16 mouse cellular contexts compared by ENCODE assay signal in genomic region chr11:49918521-49919180, GRCm38 (mm10). TPM values are rescaled to one million over a fixed set of nuclear protein-coding genes. Genes with fewer than 3 reads are reported as not detected.
DNase-seq lines count a peak whose midpoint lies in the region; ATAC-seq lines count a peak whose summit lies in the region.
"Had no signal": no experiment of that assay in that cellular context is flagged by ENCODE, and none has a peak within 500 bp of the region (broad histone marks: within the 10 kb centered on the region; RNA-seq: fewer than 3 reads in every experiment).

No protein-coding gene starts in this region.

- WGBS in embryonic facial prominence, embryonic 14.5 days = 40% methylated on average over 15 of the region's 15 CpGs
- WGBS in embryonic facial prominence, embryonic 10.5 days = 79% methylated on average over 15 of the region's 15 CpGs
- WGBS in limb, embryonic 13.5 days = 34% methylated on average over 15 of the region's 15 CpGs
- WGBS in limb, embryonic 10.5 days = 58% methylated on average over 15 of the region's 15 CpGs
- WGBS in neural tube, embryonic 14.5 days = 35% methylated on average over 15 of the region's 15 CpGs

- no peak overlapping the region for H3K27ac ChIP-seq in embryonic facial prominence, embryonic 14.5 days (replicated peaks; ENCODE audit: low read depth, low read length)
- H3K27ac ChIP-seq in embryonic facial prominence, embryonic 10.5 days (replicated peaks) = no peak overlapping the region
- no peak overlapping the region for H3K27ac ChIP-seq in limb, embryonic 13.5 days
- no peak overlapping the region for H3K27ac ChIP-seq in limb, embryonic 10.5 days
- no peak overlapping the region for H3K27ac ChIP-seq in neural tube, embryonic 14.5 days (ENCODE audit: low read depth, low read length)
- H3K27ac ChIP-seq: liver, embryonic 13.5 days had no signal

- no peaks in the 10 kb centered on the region for H3K4me1 ChIP-seq in embryonic facial prominence, embryonic 14.5 days (ENCODE audit: control insufficient read depth, insufficient read depth, low read length)
- no peaks in the 10 kb centered on the region for H3K4me1 ChIP-seq in embryonic facial prominence, embryonic 10.5 days
- peaks cover 7% of the 10 kb centered on the region; the same call in 1 of the 2 replicates for H3K4me1 ChIP-seq in limb, embryonic 13.5 days
- H3K4me1 ChIP-seq in limb, embryonic 10.5 days = peaks cover 10% of the 10 kb centered on the region
- H3K4me1 ChIP-seq in neural tube, embryonic 14.5 days (ENCODE audit: control insufficient read depth, insufficient read depth, low read length) = 0 out of 2 replicates have a peak, but pooled peaks cover 3% of the 10 kb centered on the region
- H3K4me1 ChIP-seq: liver, embryonic 13.5 days had no signal

- no peak overlapping the region for H3K4me3 ChIP-seq in embryonic facial prominence, embryonic 14.5 days (ENCODE audit: low read depth, low read length)
- no peak overlapping the region for H3K4me3 ChIP-seq in embryonic facial prominence, embryonic 10.5 days
- no peak overlapping the region for H3K4me3 ChIP-seq in limb, embryonic 13.5 days
- H3K4me3 ChIP-seq in limb, embryonic 10.5 days = no peak overlapping the region
- H3K4me3 ChIP-seq in neural tube, embryonic 14.5 days (ENCODE audit: low read depth, low read length) = no peak overlapping the region
- H3K4me3 ChIP-seq: heart, embryonic 12.5 days; liver, embryonic 13.5 days had no signal

- intact Hi-C loops in left cerebral cortex, postnatal 25 days (cut with DNase I) = no loop called here

- H3K36me3 ChIP-seq in embryonic facial prominence, embryonic 14.5 days (ENCODE audit: control insufficient read depth, insufficient read depth, low read length) = no peaks in the 10 kb centered on the region
- H3K36me3 ChIP-seq in embryonic facial prominence, embryonic 10.5 days (replicated peaks) = no peaks in the 10 kb centered on the region
- no peaks in the 10 kb centered on the region for H3K36me3 ChIP-seq in limb, embryonic 13.5 days
- no peaks in the 10 kb centered on the region for H3K36me3 ChIP-seq in limb, embryonic 10.5 days
- H3K36me3 ChIP-seq in neural tube, embryonic 14.5 days (ENCODE audit: control insufficient read depth, insufficient read depth, low read length) = no peaks in the 10 kb centered on the region
- H3K36me3 ChIP-seq: heart, embryonic 12.5 days; liver, embryonic 13.5 days had no signal

- peak; percentile 53; the same call in 1 of the 2 replicates for ATAC-seq in embryonic facial prominence, embryonic 14.5 days (ENCODE audit: low read depth)
- no peak for ATAC-seq in limb, embryonic 13.5 days (ENCODE audit: low FRiP score, low read depth)
- ATAC-seq in neural tube, embryonic 14.5 days (ENCODE audit: low read depth) = peak; percentile 63
- ATAC-seq: lung, postnatal 0 days had no signal

- peak; percentile 47 for DNase-seq in embryonic facial prominence, embryonic 14.5 days (ENCODE audit: low spot score)
- DNase-seq in embryonic facial prominence, embryonic 10.5 days (ENCODE audit: low spot score) = no peak
- no peak for DNase-seq in limb, embryonic 10.5 days (ENCODE audit: low spot score)
- DNase-seq in brain, adult 2 months (ENCODE audit: low read depth, low spot score) = peak; percentile 58
- DNase-seq in embryo, embryonic 10 days (ENCODE audit: low spot score) = no peak
- no peak for DNase-seq in left cerebral cortex, postnatal 25 days (ENCODE audit: low spot score in 2 of 2)
- DNase-seq: cerebellum, adult 18-20 months; heart, postnatal 4 days; kidney, adult 11 months; kidney, postnatal 36 days; liver, embryonic 13.5 days; right cerebral cortex, postnatal 4 days had no signal

- 0 out of 2 replicates have a peak, but pooled peaks cover 4% of the 10 kb centered on the region for H3K27me3 ChIP-seq in embryonic facial prominence, embryonic 14.5 days (replicated peaks; ENCODE audit: control insufficient read depth, insufficient read depth, low read length)
- H3K27me3 ChIP-seq in embryonic facial prominence, embryonic 10.5 days (replicated peaks; ENCODE audit: low read depth, poor library complexity, severe bottlenecking) = no peaks in the 10 kb centered on the region
- H3K27me3 ChIP-seq in limb, embryonic 13.5 days = no peaks in the 10 kb centered on the region
- 0 out of 2 replicates have a peak, but pooled peaks cover 8% of the 10 kb centered on the region for H3K27me3 ChIP-seq in limb, embryonic 10.5 days (ENCODE audit: low read depth, poor library complexity, severe bottlenecking)
- H3K27me3 ChIP-seq in neural tube, embryonic 14.5 days (ENCODE audit: control insufficient read depth, insufficient read depth, low read length) = no peaks in the 10 kb centered on the region; the same call in 1 of the 2 replicates

- H3K9ac ChIP-seq in embryonic facial prominence, embryonic 14.5 days (ENCODE audit: low read depth, low read length) = no peak overlapping the region
- peak overlapping the region; percentile 19; the same call in 1 of the 2 replicates for H3K9ac ChIP-seq in limb, embryonic 13.5 days
- no peak overlapping the region for H3K9ac ChIP-seq in neural tube, embryonic 14.5 days (replicated peaks; ENCODE audit: low read depth, low read length)
- H3K9ac ChIP-seq: heart, embryonic 12.5 days; liver, embryonic 13.5 days had no signal

- H3K4me2 ChIP-seq in embryonic facial prominence, embryonic 14.5 days (ENCODE audit: low read depth, low read length) = no peak overlapping the region
- H3K4me2 ChIP-seq in limb, embryonic 13.5 days (replicated peaks) = no peak overlapping the region
- no peak overlapping the region for H3K4me2 ChIP-seq in neural tube, embryonic 14.5 days (ENCODE audit: low read depth, low read length)
- H3K4me2 ChIP-seq: heart, embryonic 12.5 days; liver, embryonic 13.5 days had no signal

- H3K9me3 ChIP-seq in embryonic facial prominence, embryonic 14.5 days (ENCODE audit: control insufficient read depth, low read length) = no peaks in the 10 kb centered on the region
- no peaks in the 10 kb centered on the region for H3K9me3 ChIP-seq in embryonic facial prominence, embryonic 10.5 days
- no peaks in the 10 kb centered on the region for H3K9me3 ChIP-seq in limb, embryonic 13.5 days
- no peaks in the 10 kb centered on the region for H3K9me3 ChIP-seq in limb, embryonic 10.5 days (replicated peaks)
- no peaks in the 10 kb centered on the region for H3K9me3 ChIP-seq in neural tube, embryonic 14.5 days (ENCODE audit: control insufficient read depth, low read length)
- H3K9me3 ChIP-seq: heart, embryonic 12.5 days; liver, embryonic 13.5 days had no signal

RNA-seq across cellular contexts. Expression of gene Rasgef1c, which starts 17.0 kb away (rescaled TPM):
- 1.1 and 1.4 TPM in 2 replicates for polyA plus RNA-seq in embryonic facial prominence, embryonic 14.5 days (2014; fragmentation: Nextera tagmentation; extraction: Ambion mirVana)
- polyA plus RNA-seq in embryonic facial prominence, embryonic 10.5 days (2016; fragmentation: Nextera tagmentation; extraction: Ambion mirVana) = 0.19 and 0.87 TPM in 2 replicates
- polyA plus RNA-seq in limb, embryonic 13.5 days (2015; fragmentation: Nextera tagmentation; extraction: Ambion mirVana) = 0.27 and 0.31 TPM in 2 replicates
- 0.15 TPM in 1 of 2 replicates, not detected in the other for polyA plus RNA-seq in limb, embryonic 10.5 days (2016; fragmentation: Nextera tagmentation; extraction: Ambion mirVana)
- polyA plus RNA-seq in neural tube, embryonic 14.5 days (2014; fragmentation: Nextera tagmentation; extraction: Ambion mirVana) = 26.1 and 39.1 TPM in 2 replicates
- total RNA-seq in left cerebral cortex, postnatal 25 days (2021) = 10 to 100 TPM; 36.6 to 46.4 TPM
- total RNA-seq: heart, postnatal 4 days had no signal
- polyA plus RNA-seq: liver, embryonic 13.5 days; lung, postnatal 0 days had no signal

Comparison
In these comparisons a context has a peak if more than half of its experiments do, and no peak if none do; other contexts are left out.
1. DNase-seq: peak in embryonic facial prominence, embryonic 14.5 days (single experiment) and brain, adult 2 months (single experiment); none in embryonic facial prominence, embryonic 10.5 days (single experiment), limb, embryonic 10.5 days (single experiment), embryo, embryonic 10 days (single experiment) and left cerebral cortex, postnatal 25 days (0 of 2).
2. RNA of gene Rasgef1c, which starts 17.0 kb away (polyA plus RNA-seq): 26.1 to 39.1 TPM in neural tube, embryonic 14.5 days; 1.1 to 1.4 TPM in embryonic facial prominence, embryonic 14.5 days, 0.27 to 0.31 TPM in limb, embryonic 13.5 days, 0.19 to 0.87 TPM in embryonic facial prominence, embryonic 10.5 days and 0.15 TPM in limb, embryonic 10.5 days; every median in the first group is over 10 times any median in the second.